Mouse (Mus musculus) neural tube, embryonic 13.5 days (tissue): ENCODE measurements at regions not wholly inside any gene's neighbourhood (a gene's known extent, or its start where the extent isn't known, plus 50 kb on each side); places are given as distances from the start of the nearest gene placed in this dataset.

ENCODE experiments used
- ATAC-seq: fragments of 200-750 bp; cut with Nextera tagmentation; 2 replicates; pipeline ENCODE4 v1.8.0; 2017; ENCODE audit warnings: low read depth, mild to moderate bottlenecking, moderate TSS enrichment, moderate library complexity
- H3K27ac ChIP-seq: fragments of 300-500 bp; sonication (generic); replicated peaks from 2 replicates; pipeline ENCODE4 v1.5.1; 2015; ENCODE audit warnings: moderate library complexity, mild to moderate bottlenecking, inconsistent platforms
- H3K27me3 ChIP-seq: fragments of 300-500 bp; sonication (generic); 2 replicates; pipeline ENCODE4 v1.6.1; 2015; ENCODE audit warnings: mild to moderate bottlenecking, inconsistent platforms
- H3K36me3 ChIP-seq: fragments of 300-500 bp; sonication (generic); 2 replicates; pipeline ENCODE4 v1.6.1; 2015; ENCODE audit warnings: mild to moderate bottlenecking, inconsistent platforms
- H3K4me1 ChIP-seq: fragments of 300-500 bp; sonication (generic); replicated peaks from 2 replicates; pipeline ENCODE4 v1.6.1; 2015; ENCODE audit warnings: inconsistent platforms
- H3K4me2 ChIP-seq: fragments of 300-500 bp; sonication (generic); 2 replicates; pipeline ENCODE4 v1.6.1; 2015; ENCODE audit warnings: inconsistent platforms, mild to moderate bottlenecking, moderate library complexity
- H3K4me3 ChIP-seq: fragments of 300-500 bp; sonication (generic); 2 replicates; pipeline ENCODE4 v1.5.1; 2015; ENCODE audit warnings: mild to moderate bottlenecking, inconsistent platforms
- H3K9ac ChIP-seq: fragments of 300-500 bp; sonication (generic); 2 replicates; pipeline ENCODE4 v1.6.1; 2015; ENCODE audit warnings: moderate library complexity, mild to moderate bottlenecking, inconsistent platforms
- H3K9me3 ChIP-seq: fragments of 300-500 bp; sonication (generic); 2 replicates; pipeline ENCODE4 v1.6.1; 2016; ENCODE audit warnings: inconsistent platforms
- WGBS: fragments of 180-500 bp; shearing (Covaris S2); methylation state at CpG from one replicate; pipeline ENCODE4 v1.1.7; 2015; 5-methylcytosine and 5-hydroxymethylcytosine counted together

GRCm38 (mm10) chr19:16075512-16076086 is 57.0 kb upstream of the Gnaq start:
- Histone ChIP-seq H3K4me1 (no peaks in the 10 kb centered on the region), H3K9ac (no peak overlapping the region), H3K27me3 (no peaks in the 10 kb centered on the region), H3K36me3 (no peaks in the 10 kb centered on the region), H3K4me2 (no peak overlapping the region), H3K4me3 (no peak overlapping the region), H3K9me3 (peaks cover 6% of the 10 kb centered on the region; the same call in 1 of the 2 replicates), H3K27ac (no peak overlapping the region)
- 46% methylated on average over 2 of the region's 2 CpGs for WGBS
- no peak for ATAC-seq

GRCm38 (mm10) chr19:16075026-16075425 is 57.6 kb upstream of the Gnaq start:
- Histone ChIP-seq H3K4me2 (no peak overlapping the region), H3K9me3 (peaks cover 6% of the 10 kb centered on the region; the same call in 1 of the 2 replicates), H3K4me1 (no peaks in the 10 kb centered on the region), H3K9ac (no peak overlapping the region), H3K4me3 (no peak overlapping the region), H3K27ac (no peak overlapping the region), H3K36me3 (no peaks in the 10 kb centered on the region), H3K27me3 (no peaks in the 10 kb centered on the region)
- WGBS: 89% methylated on average over 1 of the region's 1 CpGs
- ATAC-seq: no peak

GRCm38 (mm10) chr19:16067314-16067713 is 65.3 kb upstream of the Gnaq start:
- Histone ChIP-seq H3K4me3 (no peak overlapping the region), H3K27ac (no peak overlapping the region), H3K4me2 (no peak overlapping the region), H3K9me3 (peaks cover 6% of the 10 kb centered on the region; the same call in 1 of the 2 replicates), H3K27me3 (no peaks in the 10 kb centered on the region), H3K36me3 (no peaks in the 10 kb centered on the region), H3K9ac (no peak overlapping the region), H3K4me1 (peaks cover 5% of the 10 kb centered on the region; the same call in 1 of the 2 replicates)
- 87% methylated on average over 6 of the region's 6 CpGs for WGBS
- ATAC-seq: no peak

- H3K4me3 ChIP-seq: no peak overlapping the region
- WGBS: 97% methylated on average over 3 of the region's 3 CpGs
- no peaks in the 10 kb centered on the region for H3K27me3 ChIP-seq
- no peak for ATAC-seq
- no peaks in the 10 kb centered on the region for H3K36me3 ChIP-seq
- H3K27ac ChIP-seq: no peak overlapping the region
- H3K4me1 ChIP-seq: peaks cover 18% of the 10 kb centered on the region
- no peak overlapping the region for H3K4me2 ChIP-seq
- no peaks in the 10 kb centered on the region for H3K9me3 ChIP-seq
- no peak overlapping the region for H3K9ac ChIP-seq
Measured at GRCm38 (mm10) chr19:16064911-16065310, 67.7 kb upstream of the Gnaq start.

- Histone ChIP-seq H3K36me3 (no peaks in the 10 kb centered on the region), H3K4me1 (peaks cover 18% of the 10 kb centered on the region), H3K4me2 (peak overlapping the region; percentile 53), H3K27me3 (no peaks in the 10 kb centered on the region), H3K9me3 (no peaks in the 10 kb centered on the region), H3K27ac (no peak overlapping the region), H3K4me3 (peak overlapping the region; percentile 14; the same call in 1 of the 2 replicates), H3K9ac (peak overlapping the region; percentile 65)
- 15% methylated on average over 12 of the region's 12 CpGs for WGBS
- peak; percentile 81 for ATAC-seq
Measured at GRCm38 (mm10) chr19:16063916-16064580, 68.6 kb upstream of the Gnaq start.

GRCm38 (mm10) chr19:16063533-16063915 is 69.1 kb upstream of the Gnaq start:
- Histone ChIP-seq H3K4me3 (no peak overlapping the region), H3K27me3 (no peaks in the 10 kb centered on the region), H3K9me3 (no peaks in the 10 kb centered on the region), H3K4me1 (peaks cover 18% of the 10 kb centered on the region), H3K36me3 (no peaks in the 10 kb centered on the region), H3K9ac (no peak overlapping the region), H3K4me2 (no peak overlapping the region), H3K27ac (no peak overlapping the region)
- WGBS: 65% methylated on average over 8 of the region's 8 CpGs
- 0 out of 2 replicates have a peak, but pooled peaks have one; percentile 28 for ATAC-seq

- no peak for ATAC-seq
- Histone ChIP-seq H3K4me3 (no peak overlapping the region), H3K9me3 (no peaks in the 10 kb centered on the region), H3K27me3 (no peaks in the 10 kb centered on the region), H3K4me1 (peaks cover 18% of the 10 kb centered on the region), H3K9ac (no peak overlapping the region), H3K4me2 (peak overlapping the region; percentile 30), H3K27ac (no peak overlapping the region), H3K36me3 (no peaks in the 10 kb centered on the region)
- 74% methylated on average over 11 of the region's 11 CpGs for WGBS
Measured at GRCm38 (mm10) chr19:16061821-16062220, 70.8 kb upstream of the Gnaq start.

- Histone ChIP-seq H3K9ac (no peak overlapping the region), H3K27ac (no peak overlapping the region), H3K4me1 (peaks cover 14% of the 10 kb centered on the region), H3K36me3 (no peaks in the 10 kb centered on the region), H3K27me3 (no peaks in the 10 kb centered on the region), H3K4me3 (no peak overlapping the region), H3K4me2 (no peak overlapping the region), H3K9me3 (no peaks in the 10 kb centered on the region)
- no peak for ATAC-seq
- 94% methylated on average over 4 of the region's 4 CpGs for WGBS
Measured at GRCm38 (mm10) chr19:16059026-16059425, 73.6 kb upstream of the Gnaq start.

GRCm38 (mm10) chr19:16050220-16051055 is 65.6 kb upstream of the Cep78 start:
- no peaks in the 10 kb centered on the region for H3K27me3 ChIP-seq
- peaks cover 14% of the 10 kb centered on the region for H3K4me1 ChIP-seq
- ATAC-seq: peak; percentile 94
- peak overlapping the region; percentile 55 for H3K4me2 ChIP-seq
- H3K27ac ChIP-seq: peak overlapping the region; percentile 84
- H3K9ac ChIP-seq: no peak overlapping the region
- 6% methylated on average over 18 of the region's 18 CpGs for WGBS
- H3K9me3 ChIP-seq: no peaks in the 10 kb centered on the region
- peak overlapping the region; percentile 25 for H3K4me3 ChIP-seq
- H3K36me3 ChIP-seq: no peaks in the 10 kb centered on the region

- WGBS: 7% methylated on average over 3 of the region's 3 CpGs
- ATAC-seq: no peak
Measured at GRCm38 (mm10) chr19:16049646-16050045, 64.9 kb upstream of the Cep78 start.

GRCm38 (mm10) chr19:16046977-16047376 is 62.2 kb upstream of the Cep78 start:
- WGBS: 75% methylated on average over 7 of the region's 7 CpGs
- no peaks in the 10 kb centered on the region for H3K9me3 ChIP-seq
- H3K9ac ChIP-seq: no peak overlapping the region
- no peak overlapping the region for H3K27ac ChIP-seq
- no peaks in the 10 kb centered on the region for H3K36me3 ChIP-seq
- ATAC-seq: no peak
- no peaks in the 10 kb centered on the region for H3K27me3 ChIP-seq
- no peak overlapping the region for H3K4me3 ChIP-seq
- peaks cover 14% of the 10 kb centered on the region for H3K4me1 ChIP-seq
- no peak overlapping the region for H3K4me2 ChIP-seq

More at GRCm38 (mm10) chr19:16049646-16050045, 64.9 kb upstream of the Cep78 start:
- Histone ChIP-seq H3K4me2 (peak overlapping the region; percentile 55), H3K4me3 (peak overlapping the region; percentile 25), H3K27me3 (no peaks in the 10 kb centered on the region), H3K4me1 (peaks cover 14% of the 10 kb centered on the region), H3K27ac (peak overlapping the region; percentile 84), H3K9ac (no peak overlapping the region), H3K36me3 (no peaks in the 10 kb centered on the region), H3K9me3 (no peaks in the 10 kb centered on the region)

- H3K4me1 ChIP-seq: peaks cover 6% of the 10 kb centered on the region
- H3K4me2 ChIP-seq: no peak overlapping the region
- WGBS: 77% methylated on average over 3 of the region's 3 CpGs
- H3K27ac ChIP-seq: no peak overlapping the region
- no peak overlapping the region for H3K4me3 ChIP-seq
- ATAC-seq: no peak
- no peak overlapping the region for H3K9ac ChIP-seq
- H3K36me3 ChIP-seq: no peaks in the 10 kb centered on the region
- no peaks in the 10 kb centered on the region for H3K9me3 ChIP-seq
- H3K27me3 ChIP-seq: no peaks in the 10 kb centered on the region
Measured at GRCm38 (mm10) chr19:16045261-16045660, 60.5 kb upstream of the Cep78 start.
